Mouse (Mus musculus): Measurements from ENCODE around the gene Myo16. TPM values are rescaled to one million over a fixed set of nuclear protein-coding genes. Genes with fewer than 3 reads are reported as not detected.

Gene Myo16
- polyA plus RNA-seq, 1 experiment = 0.66 TPM

GRCm38 (mm10) chr8:10255741-10256140 is 102.0 kb downstream of the Myo16 start:
- no peak for TF ChIP-seq CTCF (IDR thresholded peaks at IDR 0.05; ENCODE audit: borderline replicate concordance, control insufficient read depth, extremely low read depth, insufficient read depth, low read length, poor library complexity)
- no peak for TF ChIP-seq POLR2A (IDR thresholded peaks at IDR 0.05; ENCODE audit: control insufficient read depth, extremely low read depth, insufficient read depth, low read length, poor library complexity)
- Histone ChIP-seq H3K27ac (ENCODE audit: control insufficient read depth, insufficient read depth, low read length) (no peak overlapping the region), H3K4me3 (ENCODE audit: control insufficient read depth, insufficient read depth, low read length) (no peak overlapping the region), H3K27me3 (ENCODE audit: control insufficient read depth, insufficient read depth, low read length) (no peaks in the 10 kb centered on the region), H3K4me1 (replicated peaks; ENCODE audit: control insufficient read depth, insufficient read depth, low read length) (no peaks in the 10 kb centered on the region), H3K36me3 (ENCODE audit: control insufficient read depth, insufficient read depth, low read length) (no peaks in the 10 kb centered on the region)
- WGBS = 72% methylated on average over 2 of the region's 2 CpGs
- no peak for DNase-seq

- no peak for DNase-seq
- TF ChIP-seq POLR2A (IDR thresholded peaks at IDR 0.05; ENCODE audit: control insufficient read depth, extremely low read depth, insufficient read depth, low read length, poor library complexity) = no peak
- no peak for TF ChIP-seq CTCF (IDR thresholded peaks at IDR 0.05; ENCODE audit: borderline replicate concordance, control insufficient read depth, extremely low read depth, insufficient read depth, low read length, poor library complexity)
- no peaks in the 10 kb centered on the region for H3K36me3 ChIP-seq (ENCODE audit: control insufficient read depth, insufficient read depth, low read length)
- 88% methylated on average over 3 of the region's 3 CpGs for WGBS
- no peaks in the 10 kb centered on the region for H3K4me1 ChIP-seq (replicated peaks; ENCODE audit: control insufficient read depth, insufficient read depth, low read length)
- H3K27me3 ChIP-seq (ENCODE audit: control insufficient read depth, insufficient read depth, low read length) = no peaks in the 10 kb centered on the region
- H3K27ac ChIP-seq (ENCODE audit: control insufficient read depth, insufficient read depth, low read length) = no peak overlapping the region
- H3K4me3 ChIP-seq (ENCODE audit: control insufficient read depth, insufficient read depth, low read length) = no peak overlapping the region
Measured at GRCm38 (mm10) chr8:10256563-10256962, 102.9 kb downstream of the Myo16 start.

GRCm38 (mm10) chr8:10270094-10270493 is 116.4 kb downstream of the Myo16 start:
- Histone ChIP-seq H3K27me3 (ENCODE audit: control insufficient read depth, insufficient read depth, low read length) (no peaks in the 10 kb centered on the region), H3K4me3 (ENCODE audit: control insufficient read depth, insufficient read depth, low read length) (no peak overlapping the region), H3K27ac (ENCODE audit: control insufficient read depth, insufficient read depth, low read length) (no peak overlapping the region), H3K4me1 (replicated peaks; ENCODE audit: control insufficient read depth, insufficient read depth, low read length) (no peaks in the 10 kb centered on the region), H3K36me3 (ENCODE audit: control insufficient read depth, insufficient read depth, low read length) (no peaks in the 10 kb centered on the region)
- TF ChIP-seq CTCF (IDR thresholded peaks at IDR 0.05; ENCODE audit: borderline replicate concordance, control insufficient read depth, extremely low read depth, insufficient read depth, low read length, poor library complexity) = no peak
- TF ChIP-seq POLR2A (IDR thresholded peaks at IDR 0.05; ENCODE audit: control insufficient read depth, extremely low read depth, insufficient read depth, low read length, poor library complexity) = no peak
- no peak for DNase-seq
- WGBS = 31% methylated on average over 4 of the region's 4 CpGs

GRCm38 (mm10) chr8:10292600-10292999 is 138.9 kb downstream of the Myo16 start:
- no peak overlapping the region for H3K4me3 ChIP-seq (ENCODE audit: control insufficient read depth, insufficient read depth, low read length)

GRCm38 (mm10) chr8:10300797-10301196 is 147.1 kb downstream of the Myo16 start:
- DNase-seq = no peak
- H3K4me3 ChIP-seq (ENCODE audit: control insufficient read depth, insufficient read depth, low read length) = no peak overlapping the region
- TF ChIP-seq POLR2A (IDR thresholded peaks at IDR 0.05; ENCODE audit: control insufficient read depth, extremely low read depth, insufficient read depth, low read length, poor library complexity) (no peak), CTCF (IDR thresholded peaks at IDR 0.05; ENCODE audit: borderline replicate concordance, control insufficient read depth, extremely low read depth, insufficient read depth, low read length, poor library complexity) (no peak)
- H3K36me3 ChIP-seq (ENCODE audit: control insufficient read depth, insufficient read depth, low read length) = no peaks in the 10 kb centered on the region
- no peak overlapping the region for H3K27ac ChIP-seq (ENCODE audit: control insufficient read depth, insufficient read depth, low read length)
- no peaks in the 10 kb centered on the region for H3K4me1 ChIP-seq (replicated peaks; ENCODE audit: control insufficient read depth, insufficient read depth, low read length)
- no peaks in the 10 kb centered on the region for H3K27me3 ChIP-seq (ENCODE audit: control insufficient read depth, insufficient read depth, low read length)
- 48% methylated on average over 3 of the region's 3 CpGs for WGBS

More at GRCm38 (mm10) chr8:10292600-10292999, 138.9 kb downstream of the Myo16 start:
- H3K27ac ChIP-seq (ENCODE audit: control insufficient read depth, insufficient read depth, low read length) = no peak overlapping the region
- DNase-seq = no peak
- TF ChIP-seq POLR2A (IDR thresholded peaks at IDR 0.05; ENCODE audit: control insufficient read depth, extremely low read depth, insufficient read depth, low read length, poor library complexity) (no peak), CTCF (IDR thresholded peaks at IDR 0.05; ENCODE audit: borderline replicate concordance, control insufficient read depth, extremely low read depth, insufficient read depth, low read length, poor library complexity) (no peak)
- WGBS = 51% methylated on average over 4 of the region's 4 CpGs
- no peaks in the 10 kb centered on the region for H3K4me1 ChIP-seq (replicated peaks; ENCODE audit: control insufficient read depth, insufficient read depth, low read length)
- H3K27me3 ChIP-seq (ENCODE audit: control insufficient read depth, insufficient read depth, low read length) = no peaks in the 10 kb centered on the region
- H3K36me3 ChIP-seq (ENCODE audit: control insufficient read depth, insufficient read depth, low read length) = no peaks in the 10 kb centered on the region

- Histone ChIP-seq H3K4me1 (replicated peaks; ENCODE audit: control insufficient read depth, insufficient read depth, low read length) (no peaks in the 10 kb centered on the region), H3K27ac (ENCODE audit: control insufficient read depth, insufficient read depth, low read length) (no peak overlapping the region), H3K36me3 (ENCODE audit: control insufficient read depth, insufficient read depth, low read length) (no peaks in the 10 kb centered on the region), H3K27me3 (ENCODE audit: control insufficient read depth, insufficient read depth, low read length) (no peaks in the 10 kb centered on the region), H3K4me3 (ENCODE audit: control insufficient read depth, insufficient read depth, low read length) (no peak overlapping the region)
- 83% methylated on average over 4 of the region's 4 CpGs for WGBS
- DNase-seq = no peak
- TF ChIP-seq POLR2A (IDR thresholded peaks at IDR 0.05; ENCODE audit: control insufficient read depth, extremely low read depth, insufficient read depth, low read length, poor library complexity) (no peak), CTCF (IDR thresholded peaks at IDR 0.05; ENCODE audit: borderline replicate concordance, control insufficient read depth, extremely low read depth, insufficient read depth, low read length, poor library complexity) (no peak)
Measured at GRCm38 (mm10) chr8:10303061-10303460, 149.3 kb downstream of the Myo16 start.

- no peak overlapping the region for H3K4me3 ChIP-seq (ENCODE audit: control insufficient read depth, insufficient read depth, low read length)
- H3K36me3 ChIP-seq (ENCODE audit: control insufficient read depth, insufficient read depth, low read length) = no peaks in the 10 kb centered on the region
- H3K27ac ChIP-seq (ENCODE audit: control insufficient read depth, insufficient read depth, low read length) = no peak overlapping the region
- no peak for DNase-seq
- WGBS = 96% methylated on average over 3 of the region's 3 CpGs
- no peak for TF ChIP-seq CTCF (IDR thresholded peaks at IDR 0.05; ENCODE audit: borderline replicate concordance, control insufficient read depth, extremely low read depth, insufficient read depth, low read length, poor library complexity)
- TF ChIP-seq POLR2A (IDR thresholded peaks at IDR 0.05; ENCODE audit: control insufficient read depth, extremely low read depth, insufficient read depth, low read length, poor library complexity) = no peak
- H3K4me1 ChIP-seq (replicated peaks; ENCODE audit: control insufficient read depth, insufficient read depth, low read length) = no peaks in the 10 kb centered on the region
- H3K27me3 ChIP-seq (ENCODE audit: control insufficient read depth, insufficient read depth, low read length) = no peaks in the 10 kb centered on the region
Measured at GRCm38 (mm10) chr8:10303992-10304391, 150.3 kb downstream of the Myo16 start.

Data from thymus, adult 2 months (tissue).